Mouse (Mus musculus): ENCODE data around the gene Oscar. TPM values are rescaled to one million over a fixed set of nuclear protein-coding genes. Genes with fewer than 3 reads are reported as not detected.
"Not testable (repeated sequence)": the region's sequence is repeated elsewhere in the genome, so short reads cannot be mapped to it uniquely, and the experiment has no call there.

Oscar gene
- total RNA-seq, 2 experiments from 2014 or later, result 0.13 to 0.20 TPM

DNA sequence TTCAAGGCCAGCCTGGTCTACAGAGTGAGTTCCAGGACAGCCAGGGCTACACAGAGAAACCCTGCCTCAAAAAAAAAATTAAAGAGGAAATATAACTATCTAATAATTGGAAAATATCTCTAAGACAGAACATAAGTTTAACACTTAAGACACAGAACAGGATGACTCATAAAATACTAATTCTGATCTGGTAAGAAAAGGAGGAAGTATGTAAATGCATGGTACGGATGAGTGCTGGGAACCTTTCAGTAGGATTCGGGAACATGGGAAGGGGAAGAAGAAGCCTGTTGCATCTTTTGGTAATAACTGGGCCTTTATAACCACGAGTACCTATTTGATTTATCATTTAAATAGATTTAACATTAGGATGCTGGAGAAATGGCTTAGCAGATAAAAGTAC lies 1.9 kb downstream of the Oscar start:
- intact Hi-C loops (cut with DNase I), result no loop called here
- DNase-seq (ENCODE audit: low spot score), result no peak

DNA sequence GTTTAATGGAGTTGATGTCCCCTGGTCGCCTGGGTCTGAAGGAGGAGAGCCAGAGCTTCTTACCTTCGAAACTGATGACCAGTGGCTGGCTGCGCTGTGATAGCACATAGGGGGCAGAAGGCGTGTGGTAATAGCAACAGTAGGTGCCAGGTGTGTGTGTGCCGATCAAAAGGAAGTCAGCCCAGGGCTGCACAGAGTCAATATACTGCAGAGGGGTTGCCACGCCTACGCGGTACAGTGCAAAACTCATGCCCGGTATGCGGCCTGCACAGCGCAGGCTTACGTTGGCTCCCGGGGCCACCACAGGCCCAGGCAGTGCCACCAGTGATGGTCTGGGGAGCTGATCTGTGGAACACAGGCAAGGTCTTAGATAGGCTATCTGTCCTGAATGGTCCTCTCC lies 5.0 kb downstream of the Oscar start:
- intact Hi-C loops (cut with DNase I), result no loop called here
- no peak for DNase-seq (ENCODE audit: low spot score)

GRCm38 (mm10) chr7:3610437-3610836 lies 5.5 kb downstream of the Oscar start:
- intact Hi-C loops (cut with DNase I), result no loop called here
- DNase-seq (ENCODE audit: low spot score), result no peak

DNA sequence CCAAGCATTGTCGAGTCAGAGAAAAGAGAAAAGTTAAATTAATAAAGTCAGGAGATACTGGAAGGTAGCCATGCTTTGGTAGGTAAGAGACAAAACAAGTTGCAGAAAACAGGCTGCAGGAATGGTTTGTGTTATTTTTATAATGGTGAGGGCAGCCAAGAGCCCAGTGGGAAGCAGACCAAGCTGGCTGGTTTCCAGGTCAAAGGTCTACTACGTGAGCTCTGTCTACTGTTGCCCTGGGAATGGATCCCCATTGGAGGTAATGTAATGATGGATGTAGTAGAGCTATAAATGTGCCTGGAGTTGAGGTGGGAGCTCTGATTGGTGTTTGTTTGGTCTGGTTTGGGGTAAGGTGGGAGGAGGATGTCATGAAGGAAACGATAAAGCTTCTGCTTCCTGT lies 6.9 kb downstream of the Oscar start:
- intact Hi-C loops (cut with DNase I), result loop anchor here (5.0 kb wide), 1 partner anchor 293 kb away; no protein-coding TSS in a partner anchor
- DNase-seq (ENCODE audit: low spot score), result peak; percentile 14

GRCm38 (mm10) chr7:3608668-3609067 lies 7.3 kb downstream of the Oscar start:
- no peak for DNase-seq (ENCODE audit: low spot score)
- intact Hi-C loops (cut with DNase I), result loop anchor here (5.0 kb wide), 1 partner anchor 294 kb away; no protein-coding TSS in a partner anchor

GRCm38 (mm10) chr7:3607391-3607790 lies 8.6 kb downstream of the Oscar start:
- intact Hi-C loops (cut with DNase I), result loop anchor here (5.0 kb wide), 1 partner anchor 295 kb away; no protein-coding TSS in a partner anchor
- DNase-seq (ENCODE audit: low spot score), result no peak

GRCm38 (mm10) chr7:3606798-3607197 lies 9.2 kb downstream of the Oscar start:
- DNase-seq (ENCODE audit: low spot score), result no peak
- intact Hi-C loops (cut with DNase I), result loop anchor here (5.0 kb wide), 1 partner anchor 296 kb away; no protein-coding TSS in a partner anchor

DNA sequence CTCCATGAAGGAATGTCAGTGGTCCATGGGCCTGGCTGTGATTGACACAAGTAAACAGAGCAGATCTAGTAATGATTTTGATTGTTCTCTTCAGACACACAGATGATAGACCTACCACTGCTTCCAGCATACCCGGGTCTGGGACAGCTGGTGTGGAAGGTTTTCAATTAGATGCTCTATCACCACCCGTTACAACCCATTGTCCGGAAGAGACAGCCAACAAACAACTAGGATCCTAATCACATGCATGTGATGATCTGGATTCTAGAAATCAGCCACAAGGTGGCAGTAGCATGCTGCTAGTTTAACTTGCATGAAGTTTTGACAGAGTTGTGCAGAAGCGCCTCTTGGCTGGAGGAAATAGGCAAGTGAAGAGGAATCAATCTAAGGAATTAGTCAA lies 14.8 kb downstream of the Oscar start:
- no peak for DNase-seq (ENCODE audit: low spot score)
- intact Hi-C loops (cut with DNase I), result loop anchor here (5.0 kb wide), 2 partner anchors 384 to 871 kb away; no protein-coding TSS in a partner anchor

DNA sequence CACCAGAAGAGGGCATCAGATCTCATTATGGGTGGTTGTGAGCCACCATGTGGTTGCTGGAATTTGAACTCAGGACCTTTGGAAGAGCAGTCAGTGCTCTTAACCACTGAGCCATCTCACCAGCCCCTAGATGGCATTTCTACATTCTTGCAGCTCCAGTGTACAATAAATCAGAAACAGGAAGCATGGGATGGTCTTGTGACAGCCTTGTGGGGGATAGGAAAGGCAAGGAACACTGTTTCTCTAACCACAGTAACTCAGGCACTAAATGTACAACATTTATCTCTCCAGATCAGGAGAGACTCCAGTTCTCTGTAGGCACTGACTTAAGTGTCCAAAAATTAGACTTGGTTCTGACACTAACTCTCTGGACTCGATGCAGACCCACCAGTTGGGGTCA lies 18.2 kb downstream of the Oscar start:
- DNase-seq (ENCODE audit: low spot score); intact Hi-C loops (cut with DNase I): not testable (repeated sequence)

DNA sequence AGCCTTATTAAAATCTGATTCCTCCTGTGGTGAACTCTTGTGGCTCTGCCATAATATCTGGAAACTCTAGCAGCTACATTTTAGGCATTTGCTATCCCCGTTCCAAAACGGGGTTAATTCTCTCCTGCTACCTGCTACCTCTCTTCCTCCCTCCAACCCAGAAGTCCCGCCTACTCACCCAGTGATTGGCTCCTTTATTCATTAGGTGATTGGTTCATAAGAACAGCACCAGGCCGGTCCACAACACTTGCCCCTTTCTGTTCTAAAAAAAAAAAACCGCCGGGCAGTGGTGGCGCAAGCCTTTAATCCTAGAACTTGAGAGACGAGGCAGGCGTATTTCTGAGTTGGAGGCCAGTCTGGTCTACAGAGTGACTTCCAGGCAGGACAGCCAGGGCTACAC lies 20.8 kb downstream of the Oscar start:
- DNase-seq (ENCODE audit: low spot score), result no peak
- intact Hi-C loops (cut with DNase I), result no loop called here

GRCm38 (mm10) chr7:3594686-3595085 lies 21.3 kb downstream of the Oscar start:
- intact Hi-C loops (cut with DNase I), result no loop called here
- DNase-seq (ENCODE audit: low spot score), result no peak

DNA sequence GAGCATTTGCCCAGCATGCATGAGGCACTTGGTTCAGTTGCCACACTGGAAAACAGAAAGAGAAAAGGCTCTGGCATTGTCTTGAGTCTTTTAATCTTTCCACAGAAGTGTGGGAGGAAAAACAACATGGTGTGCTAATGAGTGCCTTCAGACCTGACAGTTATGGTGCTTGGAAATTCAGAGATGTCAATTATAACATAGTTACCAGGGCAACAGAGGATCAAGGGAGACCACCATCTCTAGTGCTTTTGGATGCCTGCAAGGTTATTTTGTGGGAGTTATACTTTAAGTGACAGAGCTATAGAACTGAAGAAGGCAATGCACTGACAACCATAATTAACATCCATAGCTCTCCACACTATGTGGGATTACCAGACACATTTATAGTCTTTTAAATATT lies 22.1 kb downstream of the Oscar start:
- intact Hi-C loops (cut with DNase I), result no loop called here
- no peak for DNase-seq (ENCODE audit: low spot score)

DNA sequence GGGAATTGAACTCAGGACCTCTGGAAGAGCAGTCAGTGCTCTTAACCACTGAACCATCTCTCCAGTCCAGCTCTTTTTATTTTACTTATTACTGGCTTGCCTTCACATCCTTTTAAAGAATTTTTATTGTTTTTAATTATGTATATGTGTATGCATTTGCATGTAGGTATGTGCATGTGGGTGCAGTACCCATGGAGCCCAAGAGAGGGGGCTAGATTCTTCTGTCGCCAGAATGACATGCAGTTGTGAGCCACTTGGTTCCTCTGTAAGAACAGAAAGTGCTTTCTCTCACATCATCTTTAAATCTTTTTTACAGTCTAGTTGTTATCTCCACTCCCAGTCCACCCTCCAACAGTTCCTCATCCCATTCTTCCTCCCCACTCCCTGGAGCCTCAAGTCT lies 24.4 kb downstream of the Oscar start:
- no peak for DNase-seq (ENCODE audit: low spot score)
- intact Hi-C loops (cut with DNase I), result no loop called here

DNA sequence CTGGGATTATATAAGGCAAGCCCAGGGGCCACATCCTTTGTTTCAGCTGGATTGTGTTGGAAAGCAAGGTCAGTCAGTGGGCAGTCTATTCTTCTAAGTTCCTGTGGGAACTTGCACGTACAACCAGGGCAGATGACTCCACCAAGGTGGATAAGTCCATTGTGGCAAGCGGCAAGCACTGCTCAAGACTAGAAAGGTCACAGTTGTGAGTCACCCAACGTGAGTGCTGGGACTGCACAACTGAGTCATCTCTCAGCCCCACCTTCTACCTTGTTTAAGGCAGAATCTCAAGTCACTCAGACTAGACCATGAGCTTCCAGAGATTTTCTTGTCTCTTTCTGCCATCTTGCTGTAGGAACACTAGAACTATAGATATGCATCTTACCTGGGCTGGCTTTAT lies 25.4 kb downstream of the Oscar start:
- DNase-seq (ENCODE audit: low spot score), result no peak
- intact Hi-C loops (cut with DNase I), result no loop called here

- DNase-seq (ENCODE audit: low spot score), result no peak
- intact Hi-C loops (cut with DNase I), result no loop called here
These were observed 28.7 kb downstream of the Oscar start for GRCm38 (mm10) chr7:3587292-3587691.

DNA sequence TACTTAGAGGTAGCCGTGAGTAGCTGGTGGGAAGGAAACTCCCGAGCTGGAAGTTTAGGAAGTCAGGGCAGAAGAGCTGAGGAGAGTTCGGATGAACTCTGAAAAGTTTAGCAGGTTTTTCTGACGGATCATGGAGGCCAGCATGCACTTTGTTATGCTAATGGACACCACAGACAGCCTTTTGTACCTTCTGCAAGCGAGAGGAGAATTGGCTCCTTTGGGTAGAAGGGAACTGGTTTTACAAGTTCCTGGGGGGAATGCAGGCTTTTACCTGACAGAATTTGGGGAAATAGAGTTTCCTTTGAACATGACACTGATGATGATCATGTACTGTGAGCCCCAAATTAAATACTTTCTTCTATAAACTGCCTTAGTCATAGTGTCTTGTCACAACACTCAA lies 29.7 kb downstream of the Oscar start:
- intact Hi-C loops (cut with DNase I), result no loop called here
- no peak for DNase-seq (ENCODE audit: low spot score)

GRCm38 (mm10) chr7:3585763-3586162 lies 30.2 kb downstream of the Oscar start:
- intact Hi-C loops (cut with DNase I), result no loop called here

DNA sequence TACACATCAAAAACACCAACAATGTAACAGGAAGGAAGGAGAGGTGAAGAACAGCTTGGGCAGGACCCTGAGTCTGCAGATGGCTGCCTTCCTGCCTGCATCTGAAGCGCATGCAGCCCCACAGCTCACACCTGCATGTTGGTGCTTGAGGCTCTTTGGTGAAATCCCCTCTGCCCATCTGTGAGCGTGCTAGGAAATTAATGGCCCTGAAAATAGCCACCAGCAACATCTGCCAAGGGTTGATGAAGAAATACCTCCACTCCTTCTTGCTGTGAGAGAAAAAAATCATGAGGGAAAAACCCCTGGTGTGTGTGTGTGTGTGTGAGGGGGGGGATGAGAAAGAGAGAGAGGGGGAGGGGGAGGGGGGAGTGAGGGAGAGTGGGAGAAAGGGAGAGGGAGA lies 35.9 kb downstream of the Oscar start:
- no peak for DNase-seq (ENCODE audit: low spot score)
- intact Hi-C loops (cut with DNase I), result no loop called here

More at GRCm38 (mm10) chr7:3585763-3586162, 30.2 kb downstream of the Oscar start:
- DNase-seq (ENCODE audit: low spot score), result no peak

DNA sequence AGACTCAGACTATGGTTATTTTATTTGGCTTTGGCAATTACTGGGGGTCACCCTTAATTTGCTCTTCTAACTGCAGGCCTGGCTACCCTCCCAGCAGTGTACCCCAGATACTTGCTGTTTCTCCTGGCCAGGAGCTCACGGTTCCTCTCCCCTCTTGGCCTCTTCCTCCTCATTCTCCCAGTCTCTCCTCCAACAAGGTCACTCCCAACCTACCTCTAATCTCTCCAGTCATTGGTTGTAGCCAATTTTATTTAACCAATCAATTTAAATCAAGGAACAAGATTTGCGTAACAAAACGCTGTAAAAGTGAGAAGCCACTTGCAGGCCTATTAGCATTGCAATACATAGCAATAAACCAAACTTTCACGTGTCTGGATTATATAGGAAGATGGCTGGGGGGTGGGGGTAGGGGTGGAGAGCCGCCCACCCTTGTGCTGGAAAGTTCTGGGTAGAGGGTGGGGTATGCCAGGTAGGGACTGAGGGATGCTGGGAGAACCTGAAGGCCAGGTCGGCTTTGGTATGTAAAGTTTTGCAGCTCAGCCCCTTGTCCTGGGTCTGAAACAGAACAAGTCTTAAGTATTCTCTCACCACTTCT lies 36.9 kb downstream of the Oscar start:
- intact Hi-C loops (cut with DNase I), result no loop called here
- DNase-seq (ENCODE audit: low spot score), result no peak

DNA sequence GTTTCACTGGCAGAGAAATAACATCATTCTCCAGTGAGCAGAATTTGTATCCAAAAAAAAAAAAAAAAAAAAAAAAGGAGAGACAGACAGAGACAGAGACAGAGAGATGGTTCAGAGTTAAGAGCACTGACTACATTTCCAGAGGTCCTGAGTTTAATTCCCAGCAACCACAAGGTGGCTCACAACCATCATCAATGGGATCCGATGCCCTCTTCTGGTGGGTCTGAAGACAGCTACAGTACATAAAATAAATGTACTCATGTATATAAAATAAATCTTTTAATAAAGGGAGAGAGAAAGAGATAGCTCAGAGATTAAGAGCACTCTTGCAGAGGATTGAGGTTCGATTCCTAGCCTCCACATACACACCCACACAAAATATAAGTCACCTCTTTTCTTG lies 37.8 kb downstream of the Oscar start:
- intact Hi-C loops (cut with DNase I), result no loop called here
- no peak for DNase-seq (ENCODE audit: low spot score)

DNA sequence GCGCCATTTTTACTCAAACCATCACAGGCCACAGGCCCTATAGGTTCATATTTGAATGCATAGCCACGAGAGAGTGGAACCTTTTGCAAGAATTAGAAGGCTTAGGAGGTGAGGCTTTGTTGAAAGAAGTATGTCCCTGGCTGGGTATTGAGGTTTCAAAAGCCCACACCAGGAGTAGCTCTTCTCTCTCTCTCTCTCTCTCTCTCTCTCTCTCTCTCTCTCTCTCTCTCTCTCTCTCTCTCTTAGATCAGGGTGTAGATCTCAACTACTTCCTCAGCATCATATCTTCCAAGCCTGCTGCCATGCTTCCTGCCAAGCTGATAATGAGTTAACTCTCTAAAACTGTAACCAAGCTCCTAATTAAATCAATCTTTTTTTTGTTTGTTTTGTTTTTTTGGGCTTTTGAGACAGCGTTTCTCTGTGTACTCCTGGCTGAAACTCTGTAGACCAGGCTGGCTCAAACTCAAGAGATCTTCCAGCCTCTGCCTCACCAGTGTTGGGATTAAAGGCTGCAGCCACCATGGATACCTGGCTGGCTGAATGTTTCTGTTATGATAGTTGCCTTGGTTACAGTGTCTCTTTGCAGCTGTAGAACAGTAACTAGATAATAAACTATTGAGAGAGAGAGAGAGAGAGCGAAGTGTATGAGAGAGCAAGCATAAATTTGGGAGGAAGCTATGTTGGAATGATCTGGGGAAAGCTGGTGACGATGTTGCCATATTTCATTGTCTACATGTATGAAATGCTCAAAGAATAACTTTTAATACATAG lies 39.4 kb downstream of the Oscar start:
- intact Hi-C loops (cut with DNase I), result no loop called here
- no peak for DNase-seq (ENCODE audit: low spot score)
